Mouse (Mus musculus) left cerebral cortex, adult 2 months (tissue): ENCODE measurements around the gene Tusc2. TPM values are rescaled to one million over a fixed set of nuclear protein-coding genes. Genes with fewer than 3 reads are reported as not detected.
A peak's percentile ranks its signal among the peaks of the same experiment; 100 is the strongest.
"Not testable (repeated sequence)": the region's sequence is repeated elsewhere in the genome, so short reads cannot be mapped to it uniquely, and the experiment has no call there.

Experiments
- DNase-seq, 2 experiments: peaks; one replicate each; pipeline ENCODE4 v3.0.0; 2021 to 2022; ENCODE audit warnings: low spot score in 2 of 2, mixed read lengths in 1 of 2; ENCODE audit errors: extremely low spot score in 1 of 2
- H3K27ac ChIP-seq: fragments of 200-600 bp; 2 replicates; pipeline ENCODE4 v1.8.1; 2022
- H3K4me3 ChIP-seq: fragments of 200-600 bp; 2 replicates; pipeline ENCODE4 v1.8.1; 2022
- CTCF ChIP-seq: fragments of 200-600 bp; IDR thresholded peaks from 2 replicates; pipeline ENCODE4 v1.8.1; 2022; ENCODE audit warnings: antibody characterized with exemption, mild to moderate bottlenecking, moderate library complexity
- intact Hi-C: fragments of 180-260 bp; cut with DNase I; formaldehyde crosslinking; loops from one replicate; pipeline ENCODE4 v1.15.1; 2025
- total RNA-seq, 2 experiments: library from RNA; stranded (reverse); gene quantifications; 2 replicates each; pipeline ENCODE4 v1.2.3; 2021

Tusc2 gene
- total RNA-seq, 2 experiments from 2014 or later: 91.0 to 99.1 TPM

- DNase-seq: no peak
- intact Hi-C loops: no loop called here
- H3K27ac ChIP-seq: peak overlapping the region; percentile 93
- no peak for TF ChIP-seq CTCF
- peak overlapping the region; percentile 94 for H3K4me3 ChIP-seq
Observed at GRCm38 (mm10) chr9:107555031-107555457, 8.0 kb upstream of the Tusc2 start.

DNA sequence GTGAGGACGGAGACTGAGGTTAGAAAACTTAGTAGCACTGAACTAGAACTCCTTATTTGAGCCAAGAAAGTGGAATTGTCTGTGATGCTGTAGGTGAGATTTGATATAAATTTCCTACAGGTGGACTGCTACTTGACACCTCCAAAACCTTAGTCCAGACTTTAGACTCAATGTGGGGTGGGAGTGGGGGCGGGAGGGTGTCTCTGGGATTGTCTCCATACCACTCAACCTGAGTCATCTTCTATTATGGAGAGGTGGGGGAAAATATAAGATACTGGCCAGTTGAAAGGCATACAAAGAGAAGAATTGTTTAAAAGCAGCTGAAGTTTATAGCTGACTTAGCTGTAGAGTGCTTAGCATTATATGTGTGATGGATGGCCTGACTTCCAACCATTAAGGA is 7.4 kb upstream of the Tusc2 start:
- intact Hi-C loops: no loop called here
- H3K4me3 ChIP-seq: peak overlapping the region; percentile 94
- no peak for TF ChIP-seq CTCF
- H3K27ac ChIP-seq: no peak overlapping the region; the same call in 1 of the 2 replicates
- no peak for DNase-seq

DNA sequence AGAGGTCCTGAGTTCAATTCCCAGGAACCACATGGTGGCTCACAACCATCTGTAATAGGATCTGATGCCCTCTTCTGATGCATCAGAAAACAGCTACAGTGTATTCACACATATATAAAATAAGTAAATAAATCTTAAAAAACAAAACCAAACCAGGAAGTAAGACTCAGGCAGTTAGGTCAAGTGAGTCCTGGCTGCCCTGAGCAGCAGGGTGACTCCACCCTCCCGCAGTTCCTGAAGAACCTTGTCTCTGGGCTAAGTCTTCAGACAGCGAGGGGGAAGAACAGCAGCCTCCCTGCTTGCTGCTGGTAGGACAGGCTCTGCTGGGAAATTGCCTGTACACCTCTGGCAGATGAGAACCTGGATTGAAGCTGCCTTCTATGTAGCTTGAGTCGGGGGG is 6.7 kb upstream of the Tusc2 start:
- intact Hi-C loops: no loop called here
- Histone ChIP-seq H3K4me3 (no peak overlapping the region), H3K27ac (no peak overlapping the region)
- DNase-seq: no peak
- TF ChIP-seq CTCF: no peak

DNA sequence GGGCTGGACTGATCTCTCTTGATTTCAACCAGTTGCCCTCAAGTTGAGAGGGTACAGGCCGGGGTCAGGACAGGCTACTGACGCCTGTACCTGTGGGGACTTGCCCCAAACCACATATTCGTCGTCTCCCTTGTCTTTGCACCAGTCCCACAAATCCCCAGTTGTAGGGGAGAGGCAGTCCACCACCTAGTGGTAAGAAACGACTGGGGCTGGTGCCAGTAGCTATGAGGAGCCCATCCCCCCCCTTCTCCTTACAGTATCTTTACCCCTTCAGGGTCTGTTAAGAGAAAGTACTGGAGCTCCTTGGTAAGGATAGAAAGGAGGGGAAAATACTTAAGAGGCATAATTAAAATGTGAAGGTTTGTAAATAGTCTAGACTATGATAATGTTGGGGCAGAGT is 2.5 kb downstream of the Tusc2 start:
- DNase-seq, H3K4me3 ChIP-seq, intact Hi-C loops, H3K27ac ChIP-seq: not testable (repeated sequence)

GRCm38 (mm10) chr9:107566041-107566709 is 3.1 kb downstream of the Tusc2 start:
- intact Hi-C loops: no loop called here
- H3K4me3 ChIP-seq: peak overlapping the region; percentile 23; the same call in 1 of the 2 replicates

DNA sequence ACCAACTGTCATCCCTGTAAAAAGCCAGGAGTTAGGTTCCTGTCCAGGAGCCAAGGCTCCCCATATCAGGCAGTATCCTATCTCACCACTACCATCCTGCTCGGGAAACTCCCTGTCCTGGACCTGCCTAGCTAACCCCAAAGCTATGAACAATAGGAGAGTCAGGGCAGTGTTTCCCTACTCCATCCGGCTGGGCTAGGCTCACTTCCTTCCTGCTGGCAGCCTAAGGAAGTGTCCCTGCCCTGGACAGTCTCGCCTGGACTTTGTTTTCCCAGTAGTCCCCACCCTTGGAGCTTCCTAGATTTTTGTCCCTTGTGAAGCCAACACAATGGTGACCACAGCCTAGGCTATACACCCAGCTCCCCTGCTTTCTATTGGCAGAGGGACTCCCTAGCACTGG is 3.8 kb downstream of the Tusc2 start:
- H3K27ac ChIP-seq: peak overlapping the region; percentile 66
- no peak for DNase-seq
- TF ChIP-seq CTCF: peak; percentile 14
- no peak overlapping the region for H3K4me3 ChIP-seq
- intact Hi-C loops: no loop called here

More at GRCm38 (mm10) chr9:107566041-107566709, 3.1 kb downstream of the Tusc2 start:
- DNase-seq: peak; percentile 64 to 78
- peak overlapping the region; percentile 66 for H3K27ac ChIP-seq
- peak; percentile 88 for TF ChIP-seq CTCF

DNA sequence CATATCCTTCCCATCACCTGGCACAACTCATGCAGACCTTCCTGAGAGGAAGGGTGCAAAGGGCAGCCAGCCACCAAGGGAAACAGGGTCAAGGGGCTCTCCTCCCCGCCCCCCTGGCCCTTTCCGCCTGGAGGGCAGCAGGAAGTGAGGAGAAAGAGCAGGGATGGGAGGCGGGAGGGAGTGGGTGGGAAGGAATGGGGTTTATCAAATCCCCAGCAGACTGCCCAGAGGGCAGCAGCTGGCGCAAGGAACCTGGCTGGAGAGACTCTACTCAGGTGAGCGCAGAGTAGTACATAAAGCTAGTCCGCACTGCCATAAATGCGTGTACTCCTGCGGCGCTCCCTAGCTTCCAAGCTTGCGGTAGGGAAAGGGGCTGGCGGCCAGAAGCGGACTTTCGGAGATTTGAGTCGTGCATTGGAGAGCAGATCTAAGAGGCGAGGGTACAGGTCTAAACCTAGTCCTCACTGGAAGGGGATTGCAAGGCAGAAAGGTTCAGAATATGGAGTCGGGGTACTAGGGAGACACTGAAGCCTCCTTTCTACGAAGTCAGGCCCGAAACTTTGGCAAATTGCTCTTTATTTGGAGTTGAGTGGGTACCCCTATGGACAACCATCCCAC is 4.8 kb downstream of the Tusc2 start, which contains the start of gene Hyal2:
Gene Hyal2 (plus strand): TSS at position 244 of the 618 bp plus-strand sequence.
- intact Hi-C loops: no loop called here
- DNase-seq: no peak
- H3K27ac ChIP-seq: peak within 1 kb of the TSS; percentile 95
- TF ChIP-seq CTCF: no peak
- peak within 1 kb of the TSS; percentile 82 for H3K4me3 ChIP-seq

DNA sequence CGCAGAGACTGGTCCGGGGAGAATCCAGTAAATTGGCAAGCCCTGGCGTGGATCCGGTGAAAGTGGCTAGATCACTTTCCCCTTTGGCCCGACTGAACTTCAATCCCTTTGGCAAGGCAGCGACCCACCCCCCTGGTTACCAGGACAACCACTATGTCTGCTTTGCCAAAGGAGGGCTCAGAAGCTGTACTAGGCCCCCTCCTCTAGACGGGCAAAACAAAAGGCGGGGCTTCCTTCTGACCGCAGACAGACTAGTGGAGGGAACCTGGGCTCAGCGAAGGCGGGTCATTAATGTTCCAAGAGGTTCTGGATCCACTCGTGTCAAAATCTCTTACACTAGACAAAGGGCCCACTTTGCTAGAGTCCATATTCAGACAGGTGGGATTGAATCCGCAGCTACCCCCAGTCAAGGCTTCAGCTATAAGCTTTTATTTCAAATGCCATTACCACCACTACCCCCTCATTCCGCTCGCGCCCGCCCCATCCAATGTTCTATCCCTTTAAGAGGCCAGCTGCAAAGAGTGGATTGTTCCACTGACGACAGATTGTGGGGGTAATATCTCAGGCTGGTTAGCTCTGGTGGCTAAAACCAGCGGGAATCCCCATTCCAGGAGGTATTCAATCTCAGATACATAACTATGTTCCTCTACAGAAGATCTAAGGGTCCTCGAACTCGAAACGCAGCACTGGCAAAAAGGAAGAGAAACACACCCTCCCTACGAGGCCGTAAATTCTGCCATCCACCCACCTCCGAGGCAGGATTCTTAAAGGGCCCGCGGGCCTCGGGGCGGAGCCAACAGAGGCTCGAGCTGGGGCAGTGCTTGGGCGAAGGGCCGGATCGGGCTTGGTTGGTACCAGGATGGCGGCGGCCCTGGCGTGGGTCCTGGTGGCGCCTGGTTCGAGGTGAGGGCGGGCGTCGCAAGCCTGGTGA is 5.5 kb downstream of the Tusc2 start:
- no peak for TF ChIP-seq CTCF
- H3K4me3 ChIP-seq: peak overlapping the region; percentile 82
- H3K27ac ChIP-seq: peak overlapping the region; percentile 95
- intact Hi-C loops: no loop called here
- DNase-seq: peak; percentile 71 to 79

DNA sequence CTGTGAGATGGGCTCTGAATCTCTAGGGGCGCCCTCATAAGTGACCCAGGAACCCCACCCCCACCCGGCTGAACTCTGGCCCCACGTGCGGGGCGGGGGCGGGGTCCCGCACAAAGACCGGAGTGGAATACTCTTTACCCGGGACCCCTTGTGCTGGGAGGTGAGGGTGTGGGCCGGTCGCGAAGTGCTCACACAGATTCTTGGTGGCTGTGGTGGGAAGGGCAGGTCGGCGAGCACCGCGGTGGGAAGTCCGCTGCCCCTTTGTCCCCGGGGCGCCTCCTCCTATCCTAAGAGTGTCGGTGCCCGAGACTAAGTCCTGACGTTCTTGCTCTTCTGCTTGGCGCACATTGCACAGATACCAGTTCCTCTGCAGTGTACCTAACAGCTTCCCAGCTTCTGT is 6.2 kb downstream of the Tusc2 start:
- DNase-seq: no peak
- Histone ChIP-seq H3K4me3 (peak overlapping the region; percentile 82), H3K27ac (peak overlapping the region; percentile 95)
- no peak for TF ChIP-seq CTCF
- intact Hi-C loops: no loop called here

- H3K27ac ChIP-seq: no peak overlapping the region
- intact Hi-C loops: loop anchor here (10.0 kb wide), 1 partner anchor 925 kb away; the partner anchor contains the start of gene Usp19
- TF ChIP-seq CTCF: no peak
Observed at GRCm38 (mm10) chr9:107570016-107570415, 7.0 kb downstream of the Tusc2 start.

DNA sequence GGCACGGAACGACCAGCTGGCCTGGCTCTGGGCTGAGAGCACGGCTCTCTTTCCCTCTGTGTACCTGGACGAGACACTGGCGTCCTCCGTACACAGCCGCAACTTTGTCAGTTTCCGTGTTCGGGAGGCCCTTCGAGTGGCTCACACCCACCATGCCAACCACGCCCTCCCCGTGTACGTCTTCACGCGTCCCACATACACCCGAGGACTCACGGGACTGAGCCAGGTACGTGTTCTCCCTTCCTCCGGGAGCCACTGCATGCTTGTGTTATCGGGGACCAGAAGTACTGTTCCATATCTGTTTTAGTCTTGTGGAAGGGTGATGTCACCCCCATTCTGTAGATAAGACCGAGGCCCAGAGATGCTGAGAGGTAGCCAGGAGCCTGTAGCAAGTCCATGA is 7.8 kb downstream of the Tusc2 start:
- intact Hi-C loops: loop anchor here (10.0 kb wide), 1 partner anchor 924 kb away; the partner anchor contains the start of gene Usp19
- Histone ChIP-seq H3K4me3 (no peak overlapping the region), H3K27ac (no peak overlapping the region)
- DNase-seq: no peak
- no peak for TF ChIP-seq CTCF

More at GRCm38 (mm10) chr9:107570016-107570415, 7.0 kb downstream of the Tusc2 start:
- peak overlapping the region; percentile 82 for H3K4me3 ChIP-seq
- no peak for DNase-seq
